Mouse (Mus musculus) embryo, embryonic 10 days (tissue): ENCODE measurements around the gene Ntn1.

ENCODE experiments used
- DNase-seq: peaks from one replicate; pipeline ENCODE4 v3.0.0-alpha.2; 2015; ENCODE audit warnings: low spot score

The Ntn1 gene

DNA sequence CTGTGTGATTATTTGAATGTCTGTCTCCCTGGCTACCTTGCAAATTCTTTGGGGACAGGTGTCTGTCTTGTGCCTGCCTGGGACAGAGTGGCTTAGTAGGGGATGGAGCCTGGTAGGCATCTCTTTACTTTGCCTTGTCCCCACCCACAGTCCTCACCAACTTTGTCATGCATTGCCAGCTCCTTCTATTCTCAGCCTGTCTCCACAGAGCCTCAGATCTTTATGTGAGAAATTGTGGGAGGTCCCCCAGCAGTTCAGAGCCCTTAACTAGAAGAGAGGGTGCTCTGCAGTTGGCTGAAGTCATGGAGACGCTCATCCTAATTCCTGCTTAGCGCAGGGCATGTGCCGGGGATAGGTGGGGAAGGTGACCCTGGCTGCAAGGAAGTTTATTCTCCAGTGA lies 215.0 kb downstream of the Ntn1 start:
- DNase-seq = no peak

GRCm38 (mm10) chr11:68177415-68177814 lies 223.2 kb downstream of the Ntn1 start:
- no peak for DNase-seq

DNA sequence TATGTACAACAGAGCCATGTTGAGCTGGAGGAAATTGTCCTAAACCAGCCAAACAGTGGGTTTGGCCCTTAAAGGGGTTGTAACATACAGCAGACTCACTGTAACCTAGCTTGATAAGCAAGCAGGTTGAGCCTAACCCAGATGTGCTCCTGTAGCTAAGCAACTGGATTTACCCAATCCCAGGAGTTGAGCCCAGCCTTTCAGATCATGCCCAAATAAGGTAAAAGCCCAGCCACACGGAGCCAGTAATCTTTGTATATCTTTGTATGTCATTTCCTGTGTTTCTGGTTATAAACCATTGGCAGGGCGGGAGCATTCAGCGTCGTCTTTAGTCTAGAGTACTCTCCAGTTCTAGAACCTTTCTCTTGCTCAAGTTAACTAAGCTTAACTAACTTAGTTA lies 224.1 kb downstream of the Ntn1 start:
- DNase-seq = no peak

GRCm38 (mm10) chr11:68172648-68173045 lies 228.0 kb downstream of the Ntn1 start:
- no peak for DNase-seq

DNA sequence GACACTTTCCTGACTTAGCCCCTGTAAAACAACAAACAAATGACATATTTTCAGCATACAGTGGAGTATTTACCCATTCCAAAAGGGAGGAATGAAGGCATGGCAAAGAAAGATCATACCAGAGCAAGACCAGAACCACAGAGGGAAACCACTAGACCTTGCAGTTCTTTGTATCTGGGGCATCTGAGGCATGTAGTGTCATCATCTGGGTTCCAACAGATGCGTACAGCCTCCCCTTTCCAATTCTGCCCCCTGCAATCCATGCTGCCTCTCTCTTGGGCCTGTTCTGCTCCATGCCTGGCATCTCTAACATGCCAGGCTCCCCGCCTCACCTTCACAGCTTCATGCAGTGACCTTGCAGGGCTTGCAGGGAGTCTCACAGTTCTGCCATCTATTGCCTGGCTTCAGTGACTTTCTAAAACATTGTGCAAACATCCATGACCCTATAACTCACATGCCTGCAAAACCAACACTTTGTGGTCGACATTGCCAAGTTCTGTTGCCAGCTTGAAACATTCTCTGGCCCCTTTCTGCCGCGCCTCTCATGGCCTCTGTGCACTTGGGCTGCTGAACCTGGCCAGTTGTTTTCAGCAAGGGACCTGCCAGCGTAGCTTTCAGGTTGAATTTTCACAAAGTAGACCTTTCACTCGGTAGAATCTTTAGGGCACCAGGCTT lies 228.5 kb downstream of the Ntn1 start:
- DNase-seq = no peak

DNA sequence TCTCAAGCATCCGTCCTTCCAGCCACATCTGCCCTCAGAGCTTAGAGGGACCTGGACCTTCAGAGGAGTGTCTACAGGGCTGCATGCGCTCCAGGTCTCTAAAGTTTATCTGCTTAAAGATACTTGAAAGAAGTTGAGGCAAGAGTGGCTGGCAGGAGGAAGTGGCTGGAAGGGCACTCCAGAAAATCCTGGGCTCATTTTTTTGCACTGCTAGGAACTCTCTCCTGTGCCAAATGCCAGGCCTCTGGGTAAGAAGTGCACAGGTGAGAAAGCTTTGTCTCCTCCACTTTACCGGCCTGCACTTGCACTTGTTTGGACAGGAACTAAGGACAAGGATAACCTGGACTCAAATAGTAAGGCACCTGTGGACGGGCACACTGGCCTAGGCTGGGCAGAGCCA lies 232.2 kb downstream of the Ntn1 start:
- no peak for DNase-seq

DNA sequence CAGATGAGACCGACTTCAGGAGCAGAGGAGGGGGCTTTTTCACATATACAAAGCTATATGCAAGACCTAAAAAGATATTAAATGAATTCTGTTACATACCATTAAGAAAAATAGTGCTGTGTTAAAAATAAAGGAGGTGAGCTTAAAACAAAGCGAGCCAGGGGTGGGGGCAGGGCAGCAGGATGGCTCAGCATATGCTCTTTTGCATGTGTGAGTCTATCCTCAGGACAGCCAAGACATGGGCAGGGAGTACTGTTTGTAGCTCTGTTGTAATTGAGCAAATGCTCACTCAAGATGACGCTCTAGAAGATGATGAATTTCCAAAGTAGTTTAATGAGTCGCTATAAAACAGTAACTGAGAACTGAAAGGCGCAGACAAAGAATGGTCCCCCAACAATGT lies 236.2 kb downstream of the Ntn1 start:
- no peak for DNase-seq

DNA sequence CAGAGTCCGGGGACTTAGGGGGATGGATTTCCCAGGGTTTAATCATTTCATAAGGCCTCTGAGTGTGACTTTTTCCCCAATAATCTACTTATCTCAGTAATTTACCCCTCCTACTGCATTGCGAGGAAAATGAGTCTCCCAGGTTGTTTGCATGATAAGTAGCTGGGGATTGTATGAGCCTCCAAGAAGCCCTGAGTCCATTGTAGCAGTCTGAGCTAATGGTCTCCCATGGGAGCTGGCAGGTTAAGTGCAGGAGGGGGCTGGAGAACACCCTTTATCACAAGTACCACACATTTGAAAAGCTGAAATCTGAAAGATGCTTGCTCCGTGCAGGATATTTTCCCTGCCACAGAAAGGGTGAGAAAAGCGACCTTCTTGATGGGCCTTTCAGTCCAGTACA lies 240.8 kb downstream of the Ntn1 start:
- DNase-seq = no peak
